Mouse (Mus musculus) adrenal gland, postnatal 10 days (tissue): ENCODE results near the gene Med9. TPM values are rescaled to one million over a fixed set of nuclear protein-coding genes. Genes with fewer than 3 reads are reported as not detected.

ENCODE experiments used
- DNase-seq: peaks from one replicate; pipeline ENCODE4 v3.0.0; 2021; ENCODE audit warnings: mixed read lengths
- total RNA-seq, 2 experiments: library from RNA; stranded (reverse); gene quantifications; 2 replicates each; pipeline ENCODE4 v1.2.3; 2021

Med9 gene
- total RNA-seq, 2 experiments from 2014 or later: 30.0 to 31.7 TPM

DNA sequence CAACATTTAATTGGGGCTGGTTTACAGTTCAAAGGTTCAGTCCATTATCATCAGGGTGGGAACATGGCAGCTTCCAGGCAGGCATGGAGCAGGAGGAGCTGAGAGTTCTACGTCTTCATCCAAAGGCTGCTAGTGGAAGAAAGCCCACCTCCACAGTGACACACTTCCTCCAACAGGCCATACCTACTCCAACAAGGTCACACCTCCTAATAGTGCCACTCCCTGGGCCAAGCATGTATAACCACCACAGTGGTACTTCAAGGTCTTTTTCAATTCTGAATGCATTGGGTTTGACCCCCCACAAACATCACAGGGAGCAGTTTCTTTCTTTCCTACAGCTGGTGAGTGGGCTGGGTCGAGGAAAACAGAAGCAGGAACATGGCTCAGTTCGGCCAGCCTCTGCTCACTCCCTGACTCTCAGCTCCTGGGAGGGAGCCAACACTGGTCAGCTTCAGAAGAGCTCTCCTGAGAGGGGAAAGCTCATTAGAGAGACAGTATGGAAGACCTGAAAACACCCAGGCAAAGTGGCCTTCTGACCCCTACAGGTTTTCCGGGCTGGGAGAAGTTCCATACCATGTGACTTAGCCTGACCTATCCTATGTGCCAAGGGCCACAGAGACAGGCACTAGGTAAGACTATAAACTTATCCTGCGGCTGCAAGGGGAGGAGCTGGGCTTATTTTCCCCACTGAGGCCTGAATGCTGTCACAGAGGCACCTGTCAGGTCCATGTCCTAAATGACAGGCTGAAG lies 53.4 kb downstream of the Med9 start:
- DNase-seq: no peak

DNA sequence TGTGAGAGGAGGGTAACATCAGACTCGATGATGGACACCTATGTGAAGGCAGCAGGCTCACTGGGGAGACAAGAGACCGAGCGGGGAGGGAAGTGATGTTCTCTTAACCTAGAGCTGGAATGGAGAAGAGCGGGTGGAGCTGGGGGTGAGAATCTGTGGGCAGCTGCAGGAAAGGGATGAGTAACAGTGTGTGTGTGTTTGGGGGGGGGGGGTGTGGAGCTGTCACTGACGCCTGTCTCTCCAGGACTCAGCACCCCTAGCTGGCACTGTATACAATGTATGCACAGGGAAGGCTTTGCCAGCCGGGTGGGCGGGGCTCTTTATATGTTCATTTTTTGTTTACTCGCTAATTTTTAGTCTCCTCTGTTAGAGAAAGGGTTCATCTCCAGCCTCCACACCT lies 55.8 kb downstream of the Med9 start:
- DNase-seq: no peak

DNA sequence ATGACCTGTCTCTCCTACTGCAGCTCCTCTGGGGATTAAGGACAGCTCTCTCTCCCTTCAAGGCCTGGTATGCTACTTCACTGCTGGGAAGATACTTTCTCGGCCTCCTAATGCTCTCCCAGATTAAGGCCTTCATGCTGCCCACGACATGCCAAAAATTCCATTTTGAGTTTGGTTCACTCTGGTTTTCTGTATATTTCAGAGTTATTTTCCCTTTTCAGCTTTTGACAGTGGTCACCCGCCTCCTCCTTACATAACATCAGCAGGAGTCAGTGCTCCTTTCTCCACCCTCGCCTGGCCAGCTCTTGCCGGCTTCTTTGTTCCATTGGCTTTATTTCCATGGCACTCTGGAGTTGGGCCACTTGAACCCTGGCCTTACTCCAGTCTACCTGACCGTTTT lies 56.7 kb downstream of the Med9 start:
- no peak for DNase-seq

DNA sequence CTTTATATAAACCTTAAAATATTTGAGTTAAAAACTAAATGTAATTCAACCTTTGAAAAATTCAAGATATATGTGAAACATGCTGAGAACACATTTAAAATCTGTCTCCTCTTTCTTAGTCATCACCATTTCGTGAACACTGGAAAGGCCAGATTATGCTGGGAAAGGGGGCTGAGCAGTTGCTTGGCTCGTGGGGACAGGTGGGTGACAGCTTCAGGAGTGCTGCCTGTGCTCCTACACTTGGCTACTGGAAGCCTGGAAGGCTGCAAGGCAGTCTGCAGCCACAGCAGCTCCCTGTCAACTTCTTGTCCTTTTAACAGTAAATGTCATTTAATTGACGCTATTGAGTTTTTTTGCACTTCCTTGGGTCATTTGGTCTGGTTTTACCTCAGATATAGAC lies 57.9 kb downstream of the Med9 start:
- no peak for DNase-seq

DNA sequence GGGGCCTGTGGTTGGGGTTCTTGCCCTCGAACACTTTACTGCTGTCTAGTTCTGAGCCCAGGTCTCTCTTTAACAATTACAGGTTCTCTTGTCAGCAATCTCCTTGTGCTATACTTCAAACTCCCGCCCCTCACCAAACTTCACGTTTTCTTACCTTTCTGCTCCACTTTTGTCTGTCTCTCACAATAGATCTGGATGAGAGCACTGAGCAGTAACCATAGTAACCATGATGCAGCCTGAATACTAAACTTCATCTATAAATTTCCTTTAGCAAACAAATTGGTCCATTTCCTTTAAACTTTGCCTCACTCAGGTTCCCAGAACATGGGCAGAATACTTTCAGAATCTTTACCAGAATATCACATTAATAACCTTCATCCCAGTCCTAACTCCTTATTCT lies 61.4 kb downstream of the Med9 start:
- no peak for DNase-seq

DNA sequence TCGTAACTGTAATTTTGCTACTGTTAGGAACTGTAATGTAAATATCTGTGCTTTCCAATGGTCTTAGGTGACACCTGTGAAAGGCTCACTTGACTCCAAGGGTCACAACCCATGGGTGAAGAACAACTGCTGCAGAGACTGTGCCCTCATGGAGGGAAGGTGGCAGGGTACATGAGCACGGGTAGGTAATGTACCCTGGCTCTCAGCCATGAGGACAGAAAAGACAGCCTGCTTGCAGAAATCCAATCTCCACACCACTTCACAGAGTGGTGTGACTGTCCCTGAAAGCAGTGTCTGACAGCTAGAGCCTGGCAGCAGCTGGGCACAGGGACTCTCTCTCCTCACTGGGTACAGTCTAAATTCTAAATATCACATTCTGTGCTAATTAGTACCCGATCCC lies 63.5 kb downstream of the Med9 start:
- no peak for DNase-seq

Other genes with a start within 250 kb of the Med9 start
- 10 to 100 TPM in 1 of 2 experiments, 1 to 10 TPM in 1; 6.5 to 10.4 TPM for gene Pld6, start 160.6 kb upstream of the Med9 start, total RNA-seq
- gene Flcn, start 138.2 kb upstream of the Med9 start, total RNA-seq: 10 to 100 TPM; 33.3 to 51.3 TPM
- gene Nt5m, start 108.8 kb upstream of the Med9 start, total RNA-seq: 10 to 100 TPM; 31.4 to 34.2 TPM
- 100 to 1,000 TPM in 1 of 2 experiments, 10 to 100 TPM in 1; 98.7 to 103 TPM for gene Cops3, start 108.4 kb upstream of the Med9 start, total RNA-seq
- 10 to 100 TPM; 36.7 to 62.2 TPM for gene Rasd1, start 16.7 kb downstream of the Med9 start, total RNA-seq
- 100 to 1,000 TPM in 1 of 2 experiments, 10 to 100 TPM in 1; 57.5 to 102 TPM for gene Pemt, start 98.3 kb downstream of the Med9 start, total RNA-seq
- 10 to 100 TPM; 34.8 to 53.0 TPM for gene Rai1, start 156.8 kb downstream of the Med9 start, total RNA-seq